Mouse (Mus musculus) midbrain, embryonic 16.5 days (tissue): Measurements from ENCODE around the gene Myh9. TPM values are rescaled to one million over a fixed set of nuclear protein-coding genes. Genes with fewer than 3 reads are reported as not detected.
"Not testable (repeated sequence)": the region's sequence is repeated elsewhere in the genome, so short reads cannot be mapped to it uniquely, and the experiment has no call there.

Experiments used
- ATAC-seq: fragments of 200-750 bp; cut with Nextera tagmentation; 2 replicates; pipeline ENCODE4 v1.8.0; 2017; ENCODE audit warnings: moderate TSS enrichment
- H3K27ac ChIP-seq: fragments of 300-500 bp; sonication (generic); 2 replicates; pipeline ENCODE4 v1.5.1; 2014; ENCODE audit warnings: mild to moderate bottlenecking, low read length, mixed read lengths
- H3K27me3 ChIP-seq: fragments of 300-500 bp; sonication (generic); 2 replicates; pipeline ENCODE4 v1.6.1; 2014; ENCODE audit warnings: low read depth, low read length, mixed read lengths; ENCODE audit not compliant: control insufficient read depth, insufficient read depth
- H3K36me3 ChIP-seq: fragments of 300-500 bp; sonication (generic); 2 replicates; pipeline ENCODE4 v1.6.1; 2014; ENCODE audit warnings: mild to moderate bottlenecking, low read length, moderate library complexity, mixed read lengths; ENCODE audit not compliant: control insufficient read depth, insufficient read depth
- H3K4me1 ChIP-seq: fragments of 300-500 bp; sonication (generic); 2 replicates; pipeline ENCODE4 v1.6.1; 2014; ENCODE audit warnings: mild to moderate bottlenecking, low read length, mixed read lengths; ENCODE audit not compliant: control insufficient read depth, insufficient read depth
- H3K4me2 ChIP-seq: fragments of 300-500 bp; sonication (generic); 2 replicates; pipeline ENCODE4 v1.6.1; 2014; ENCODE audit warnings: mild to moderate bottlenecking, low read length, mixed read lengths
- H3K4me3 ChIP-seq: fragments of 300-500 bp; sonication (generic); 2 replicates; pipeline ENCODE4 v1.5.1; 2014; ENCODE audit warnings: low read depth, mild to moderate bottlenecking, low read length, moderate library complexity, mixed read lengths
- H3K9ac ChIP-seq: fragments of 300-500 bp; sonication (generic); 2 replicates; pipeline ENCODE4 v1.6.1; 2014; ENCODE audit warnings: low read depth, low read length, mixed read lengths
- H3K9me3 ChIP-seq: fragments of 300-500 bp; sonication (generic); replicated peaks from 2 replicates; pipeline ENCODE4 v1.6.1; 2014; ENCODE audit warnings: mild to moderate bottlenecking, low read length, mixed read lengths; ENCODE audit not compliant: control insufficient read depth, poor library complexity, severe bottlenecking
- WGBS: fragments of 180-500 bp; shearing (Covaris S2); extraction: QIAGEN DNeasy Blood & Tissue Kit; methylation state at CpG from one replicate; pipeline ENCODE4 v1.1.7; 2014; 5-methylcytosine and 5-hydroxymethylcytosine counted together
- polyA plus RNA-seq: library from polyadenylated mRNA; unstranded; fragments of >200 nt; fragmentation: Nextera tagmentation; extraction: Ambion mirVana; gene quantifications from 2 replicates; pipeline ENCODE4 v1.2.1, GENCODE M21; 2015

Gene Myh9
- polyA plus RNA-seq, 1 experiment from 2014 or later, result 9.5 TPM

DNA sequence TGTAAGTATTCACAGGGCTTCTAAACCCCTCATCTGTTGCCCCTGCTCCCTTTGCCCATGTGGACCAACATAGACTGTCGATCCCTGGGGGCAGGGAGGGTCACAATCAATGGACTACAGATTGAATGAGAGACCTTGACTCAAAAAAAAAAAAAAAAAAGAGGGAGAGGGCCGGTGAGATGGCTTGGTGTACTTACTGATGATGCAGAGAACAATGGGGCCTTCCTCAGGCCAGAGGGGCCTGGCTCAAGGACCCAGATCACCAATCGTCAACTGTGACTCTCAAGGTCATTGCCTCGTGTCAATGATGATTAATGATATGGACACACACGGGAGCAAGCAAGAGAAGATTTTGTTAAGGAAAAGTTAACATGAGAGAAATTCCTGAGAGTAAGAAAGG is 97.3 kb downstream of the Myh9 start:
- ATAC-seq, result no peak
- WGBS, result 41% methylated on average over 5 of the region's 5 CpGs
- Histone ChIP-seq H3K9me3 (no peaks in the 10 kb centered on the region), H3K4me1 (no peaks in the 10 kb centered on the region), H3K4me3 (no peak overlapping the region), H3K27ac (no peak overlapping the region), H3K9ac (no peak overlapping the region), H3K36me3 (no peaks in the 10 kb centered on the region), H3K27me3 (no peaks in the 10 kb centered on the region), H3K4me2 (no peak overlapping the region)

DNA sequence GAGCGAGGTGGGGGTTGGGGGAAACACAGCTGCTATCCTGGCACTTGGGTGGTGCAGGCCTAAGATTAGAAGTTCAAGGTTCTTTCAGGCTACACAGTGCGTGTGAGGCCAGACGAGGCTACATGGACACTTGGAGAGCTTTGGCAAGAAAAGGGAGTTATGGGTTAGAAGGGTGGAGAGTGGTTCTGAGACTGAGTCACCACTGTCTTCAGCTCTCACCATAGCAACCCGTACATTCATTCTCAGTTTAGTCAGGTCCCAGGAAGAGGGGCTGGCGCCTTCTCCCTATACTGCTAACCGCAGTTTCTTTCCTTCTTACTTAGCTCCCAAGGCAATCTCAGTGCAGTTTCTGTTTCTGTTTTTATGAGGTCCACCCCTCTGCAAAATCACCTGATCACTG is 100.4 kb downstream of the Myh9 start:
- not testable (repeated sequence) for H3K4me3 ChIP-seq, H3K9me3 ChIP-seq, H3K4me1 ChIP-seq, H3K9ac ChIP-seq, ATAC-seq, H3K27ac ChIP-seq, H3K36me3 ChIP-seq, H3K4me2 ChIP-seq, H3K27me3 ChIP-seq
- 87% methylated on average over 6 of the region's 6 CpGs for WGBS

DNA sequence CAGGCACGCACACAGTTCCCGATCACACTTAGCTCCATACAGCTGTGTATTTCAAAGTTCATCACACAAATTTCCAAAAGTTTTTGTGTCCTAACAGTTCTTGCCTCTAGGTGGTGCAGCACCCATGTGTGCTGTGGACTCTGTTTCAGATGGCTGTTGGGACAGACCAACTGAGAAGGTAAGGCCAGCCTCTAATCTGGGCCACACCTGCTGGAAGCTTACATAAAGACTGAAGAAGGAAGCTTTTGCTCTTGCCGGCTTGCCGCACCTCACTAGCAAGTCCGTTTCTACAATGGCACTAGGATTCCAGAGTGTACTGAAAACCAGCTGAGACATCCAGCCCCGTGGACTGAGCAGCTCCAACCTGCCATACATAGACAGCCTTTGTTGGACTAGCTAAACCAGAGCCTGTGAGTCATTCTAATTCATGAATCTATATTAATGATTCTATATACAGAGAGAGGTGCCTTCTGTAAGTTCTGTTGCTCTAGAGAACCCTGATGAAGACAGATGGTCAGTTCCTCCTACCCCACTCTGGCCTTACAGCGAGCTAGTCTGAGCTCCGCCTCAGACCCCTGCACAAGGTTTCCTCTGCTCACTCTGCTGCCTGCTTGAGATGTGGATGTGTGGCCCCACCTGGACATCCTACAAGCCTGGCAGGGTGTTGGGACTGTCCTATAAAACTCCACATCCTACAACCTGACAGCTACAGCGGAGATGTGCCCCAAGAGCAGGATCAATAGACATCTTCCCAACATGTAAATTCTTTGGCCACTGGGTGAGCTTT is 101.3 kb downstream of the Myh9 start:
- WGBS, result 75% methylated on average over 9 of the region's 9 CpGs

DNA sequence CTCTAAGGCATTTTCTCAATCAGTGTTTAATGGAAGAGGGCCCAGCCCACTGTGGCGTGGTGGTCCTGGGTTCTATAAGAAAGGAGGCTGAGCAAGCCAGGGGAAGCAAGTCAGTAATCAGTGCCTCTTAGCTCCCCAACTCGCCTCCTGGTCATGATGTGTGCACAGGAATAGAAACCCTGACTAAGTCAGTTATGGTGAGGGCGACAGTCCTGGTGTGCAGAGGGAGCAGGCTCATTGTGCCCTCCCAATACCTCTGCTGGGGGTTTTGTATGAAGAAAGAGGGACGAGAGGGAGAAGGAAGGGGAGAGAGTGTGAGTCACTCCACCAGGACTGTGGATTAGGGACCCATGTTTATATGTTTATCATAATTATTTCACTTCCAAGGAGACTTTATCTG is 108.1 kb downstream of the Myh9 start:
- not testable (repeated sequence) for H3K4me2 ChIP-seq, H3K4me1 ChIP-seq, ATAC-seq, H3K36me3 ChIP-seq, H3K27me3 ChIP-seq, H3K9ac ChIP-seq, H3K9me3 ChIP-seq, H3K4me3 ChIP-seq, H3K27ac ChIP-seq
- WGBS, result 65% methylated on average over 4 of the region's 4 CpGs

More for the DNA sequence above, 101.3 kb downstream of the Myh9 start:
- Histone ChIP-seq H3K9ac (no peak overlapping the region), H3K9me3 (no peaks in the 10 kb centered on the region), H3K36me3 (no peaks in the 10 kb centered on the region), H3K4me1 (no peaks in the 10 kb centered on the region), H3K27ac (no peak overlapping the region), H3K4me3 (no peak overlapping the region), H3K27me3 (no peaks in the 10 kb centered on the region), H3K4me2 (no peak overlapping the region)
- no peak for ATAC-seq

DNA sequence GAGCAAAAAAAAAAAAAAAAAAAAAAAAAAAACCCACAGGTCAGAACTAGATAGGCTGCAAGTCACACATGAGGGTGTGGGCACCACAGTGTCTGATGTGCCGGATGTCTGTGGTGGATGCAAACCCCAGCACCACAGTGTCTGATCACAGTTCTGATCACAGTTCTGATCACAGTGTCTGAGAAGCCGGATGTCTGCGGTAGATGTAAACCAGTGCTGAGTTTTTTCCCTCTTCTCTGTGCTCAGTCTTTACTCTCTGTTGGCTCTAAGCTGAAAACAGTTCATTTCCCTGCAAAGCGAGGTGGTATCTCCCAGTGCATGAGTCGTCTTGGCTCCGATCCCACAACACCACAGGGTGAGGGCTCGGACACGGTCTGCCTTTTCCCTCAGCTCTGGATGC is 108.6 kb downstream of the Myh9 start:
- H3K9ac ChIP-seq, H3K9me3 ChIP-seq, H3K27ac ChIP-seq, H3K4me1 ChIP-seq, H3K27me3 ChIP-seq, H3K4me3 ChIP-seq, H3K36me3 ChIP-seq, H3K4me2 ChIP-seq, ATAC-seq: not testable (repeated sequence)
- WGBS, result 77% methylated on average over 8 of the region's 8 CpGs

DNA sequence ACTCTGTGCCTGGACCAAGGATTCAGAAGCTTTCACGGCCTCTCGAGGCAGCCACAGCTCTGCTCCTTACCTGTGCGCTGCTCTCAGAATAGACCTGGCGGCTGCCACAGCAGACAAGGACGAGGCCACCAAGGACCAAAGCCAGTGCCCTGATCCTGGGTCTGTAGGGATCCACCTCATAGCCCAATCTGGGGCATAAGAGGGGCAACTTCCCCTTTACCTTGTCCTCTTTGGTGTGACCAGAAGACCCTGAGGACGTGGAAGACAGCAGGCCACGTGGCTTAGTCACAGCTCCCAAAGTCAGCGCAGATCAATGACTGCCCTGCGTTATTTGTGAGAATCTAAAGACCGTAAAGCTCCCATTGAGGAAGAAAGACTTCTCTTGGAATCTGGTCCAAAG is 109.1 kb downstream of the Myh9 start:
- WGBS, result 72% methylated on average over 10 of the region's 10 CpGs
- ATAC-seq, result not testable (repeated sequence)

DNA sequence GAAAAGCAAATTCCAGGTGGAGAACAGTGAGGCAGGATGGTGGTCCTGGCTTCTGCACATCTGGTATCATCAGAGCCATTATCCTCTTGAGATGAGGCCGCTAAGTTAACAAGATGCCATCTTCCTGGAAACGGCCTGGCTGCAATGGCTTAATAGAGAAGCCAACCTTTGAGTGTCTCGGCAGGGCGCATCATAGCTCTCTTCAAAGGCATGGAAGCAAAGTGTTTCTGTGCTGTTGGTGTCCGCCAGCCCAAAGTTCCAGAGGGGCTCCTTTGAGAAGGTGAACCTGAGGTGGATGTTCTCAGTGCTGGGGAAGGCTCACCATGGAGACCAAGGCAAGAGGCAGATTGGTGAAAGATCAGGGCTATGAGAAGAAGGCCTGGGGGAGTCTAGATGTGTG is 110.4 kb downstream of the Myh9 start:
- no peaks in the 10 kb centered on the region for H3K36me3 ChIP-seq
- no peaks in the 10 kb centered on the region for H3K27me3 ChIP-seq
- H3K9ac ChIP-seq, result no peak overlapping the region
- H3K9me3 ChIP-seq, result no peaks in the 10 kb centered on the region
- no peaks in the 10 kb centered on the region for H3K4me1 ChIP-seq
- no peak overlapping the region for H3K27ac ChIP-seq
- WGBS, result 87% methylated on average over 5 of the region's 5 CpGs
- no peak overlapping the region for H3K4me3 ChIP-seq
- H3K4me2 ChIP-seq, result no peak overlapping the region
- no peak for ATAC-seq

More for the DNA sequence above, 109.1 kb downstream of the Myh9 start:
- H3K36me3 ChIP-seq, H3K9ac ChIP-seq, H3K27me3 ChIP-seq, H3K9me3 ChIP-seq, H3K27ac ChIP-seq, H3K4me2 ChIP-seq, H3K4me1 ChIP-seq, H3K4me3 ChIP-seq: not testable (repeated sequence)

DNA sequence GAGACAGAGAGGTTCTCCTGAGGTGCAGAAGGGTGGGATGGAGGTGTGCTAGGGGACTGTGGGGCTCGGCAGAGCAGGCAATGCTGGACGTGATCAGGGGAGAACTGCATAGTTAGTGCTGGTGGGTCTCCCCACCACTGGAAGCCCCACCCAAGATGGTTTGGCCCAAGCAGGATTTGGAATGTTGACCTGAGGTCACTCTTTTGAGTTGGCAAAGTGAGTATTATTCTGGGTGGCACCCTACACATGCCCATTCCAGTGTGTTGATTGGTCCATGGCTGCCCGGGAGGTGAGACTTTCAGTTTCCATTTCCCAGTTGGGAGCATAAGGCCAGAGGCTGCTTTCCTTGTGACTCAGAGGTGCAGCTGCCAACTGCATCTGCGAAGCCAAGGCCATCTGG is 113.2 kb downstream of the Myh9 start, which contains the start of gene Apol9b:
Apol9b (plus strand) TSS at position 301 of the 400 bp plus-strand sequence.
- not testable (repeated sequence) for H3K4me2 ChIP-seq, H3K4me1 ChIP-seq, H3K27me3 ChIP-seq, ATAC-seq, H3K27ac ChIP-seq, H3K9ac ChIP-seq, H3K4me3 ChIP-seq, H3K36me3 ChIP-seq, H3K9me3 ChIP-seq
- WGBS, result no CpG with 5 or more reads among the region's 4 CpGs

DNA sequence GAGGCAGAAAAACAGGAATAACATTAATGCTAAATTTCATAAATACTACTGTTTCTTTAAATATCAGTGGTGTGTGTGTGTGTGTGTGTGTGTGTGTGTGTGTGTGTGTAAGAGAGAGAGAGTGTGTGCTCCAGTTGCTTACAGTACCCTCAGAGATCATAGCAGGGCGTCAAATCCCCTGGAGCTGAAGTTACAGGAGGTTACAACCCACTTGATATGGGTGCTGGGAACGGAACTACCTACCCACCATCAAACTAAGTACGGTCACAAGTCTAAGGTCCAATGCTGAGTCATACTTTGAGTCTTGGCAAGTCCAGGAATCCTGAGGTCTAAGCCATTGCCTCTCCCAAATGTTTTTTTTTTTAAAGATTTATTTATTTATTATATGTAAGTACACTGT is 114.2 kb downstream of the Myh9 start:
- not testable (repeated sequence) for H3K9me3 ChIP-seq, H3K4me1 ChIP-seq, H3K27ac ChIP-seq, ATAC-seq, H3K27me3 ChIP-seq, H3K4me2 ChIP-seq, H3K9ac ChIP-seq, H3K36me3 ChIP-seq, H3K4me3 ChIP-seq
- WGBS, result 80% methylated on average over 3 of the region's 3 CpGs
